Mouse (Mus musculus) left cerebral cortex, adult 9 months (tissue): ENCODE data around the gene Csnk2b.

ENCODE experiments used
- DNase-seq, 2 experiments: peaks; one replicate each; pipeline ENCODE4 v3.0.0; 2022; ENCODE audit warnings: low spot score in 2 of 2

Gene Csnk2b

DNA sequence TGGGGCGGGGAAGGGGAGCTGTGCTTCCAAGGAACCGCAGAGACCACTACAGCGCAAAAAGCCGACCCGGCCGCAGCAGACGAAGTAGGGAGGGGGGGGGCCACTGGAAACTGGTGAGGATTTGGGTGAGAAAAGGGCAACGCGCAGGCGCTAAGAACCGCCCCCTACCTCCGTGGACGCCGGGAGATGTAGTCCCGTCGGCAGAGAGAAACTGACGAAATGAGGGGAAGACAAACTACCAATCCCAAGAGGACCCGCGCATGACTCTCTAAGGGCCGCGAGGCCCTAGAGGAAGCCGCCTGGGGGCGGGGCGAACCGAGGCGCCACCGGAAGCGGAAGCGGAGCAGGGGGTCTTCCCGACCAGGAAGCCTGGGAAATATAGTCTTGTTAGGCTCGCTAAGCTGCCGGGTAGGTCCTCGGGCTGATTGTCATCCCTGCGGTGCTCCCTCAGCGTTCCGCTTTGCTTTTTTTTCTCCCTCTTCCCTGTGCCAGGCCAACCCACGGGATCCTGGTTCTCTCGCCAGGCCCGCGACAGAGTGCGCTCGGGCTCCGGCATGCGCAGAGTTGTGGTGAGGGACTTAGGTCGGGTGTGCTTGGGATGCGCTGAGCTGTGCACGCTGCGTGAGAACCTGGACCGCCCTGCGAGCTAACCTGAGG lies 582 bp downstream of the Csnk2b start, which contains the start of gene Gpank1:
Gene Gpank1 (plus strand): TSS at position 313 of the 657 bp plus-strand sequence.
- peak; percentile 98 for DNase-seq

DNA sequence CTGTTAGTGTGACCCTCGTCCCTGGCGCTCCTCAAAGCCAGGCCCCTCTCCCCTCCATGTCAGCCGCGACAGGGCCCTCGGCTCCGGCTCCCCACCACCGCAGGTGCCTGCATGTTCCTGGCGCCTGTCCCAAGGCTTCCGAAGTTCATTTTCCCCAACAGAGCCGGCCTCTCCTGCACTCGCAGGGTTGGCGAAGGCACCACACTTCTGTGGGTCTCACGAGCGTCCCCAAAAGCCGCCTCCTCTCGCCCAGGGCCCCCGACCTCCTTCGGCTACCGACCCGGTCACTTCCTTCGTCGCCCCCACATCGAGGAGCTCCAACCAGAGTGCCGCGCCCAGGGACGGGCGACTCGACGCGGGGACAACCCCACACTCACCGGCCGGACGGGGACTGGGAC lies 1.1 kb downstream of the Csnk2b start:
- peak in 1 of 2 experiments; percentile 37 for DNase-seq

DNA sequence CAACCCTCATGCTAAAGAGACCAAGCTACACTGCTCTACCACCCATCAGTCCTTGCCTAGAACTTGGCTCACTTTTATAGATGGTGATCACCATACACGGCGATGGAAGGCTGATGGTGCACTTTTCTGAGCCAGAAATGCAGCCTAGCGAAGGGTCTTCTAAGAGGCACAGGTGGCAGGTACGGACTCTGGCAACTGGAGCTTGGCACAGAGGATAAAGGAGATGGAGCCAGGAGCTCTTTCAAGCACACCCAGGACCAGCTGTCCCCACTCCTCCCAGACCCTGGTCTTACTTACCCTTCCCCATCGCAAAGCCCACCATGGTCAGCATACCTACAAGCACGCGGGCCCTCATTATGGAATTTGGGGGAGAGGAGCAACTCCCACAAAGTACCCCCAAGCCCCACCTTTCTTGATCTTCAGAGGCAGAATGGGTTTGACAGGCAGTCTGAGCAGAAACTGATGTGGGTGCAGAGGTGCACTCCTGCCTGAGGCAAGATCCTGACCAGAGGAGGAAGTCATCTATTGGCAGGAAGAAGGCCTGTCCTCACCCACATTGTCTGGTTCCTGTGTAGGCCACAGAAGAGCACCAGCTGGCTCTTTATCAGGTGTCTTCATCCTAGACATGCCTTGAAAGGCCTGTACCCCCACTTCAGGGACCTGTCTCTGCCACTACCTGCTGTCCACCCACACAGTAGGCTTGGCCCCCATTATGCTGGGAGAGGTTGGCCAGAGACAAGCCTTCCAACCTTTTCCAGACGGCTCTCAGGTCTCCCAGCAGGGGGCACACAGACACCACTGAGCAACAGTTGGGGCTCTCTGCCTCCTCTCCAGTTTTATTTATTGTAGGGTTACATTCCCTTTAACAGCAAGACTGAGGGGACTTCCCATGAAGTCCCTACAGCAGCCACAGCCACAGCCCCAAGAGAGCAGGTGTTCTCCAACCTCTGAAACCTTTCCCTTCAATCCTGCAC lies 6.5 kb downstream of the Csnk2b start, which contains the start of gene Ly6g5b:
Gene Ly6g5b (minus strand): TSS at position 383 of the 974 bp plus-strand sequence.
- no peak for DNase-seq

DNA sequence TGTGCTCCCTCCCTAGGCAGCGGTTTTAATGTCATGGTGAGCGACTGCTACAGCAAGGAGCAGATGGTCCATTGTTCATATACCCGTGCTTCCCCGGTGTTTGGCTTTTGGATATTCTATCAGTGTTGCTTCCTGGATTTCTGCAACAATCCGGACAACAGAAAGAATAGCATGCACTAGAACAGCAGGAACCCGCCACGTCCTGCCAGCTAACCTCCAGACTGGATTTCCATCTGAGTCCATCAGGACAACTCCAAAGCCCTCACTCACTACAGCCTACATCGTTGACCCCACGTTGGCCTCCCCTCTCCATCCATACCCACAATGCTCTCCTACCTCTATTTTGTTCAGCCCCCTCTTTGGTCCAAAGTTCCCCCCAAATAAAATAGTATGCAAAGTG lies 10.1 kb downstream of the Csnk2b start:
- no peak for DNase-seq

DNA sequence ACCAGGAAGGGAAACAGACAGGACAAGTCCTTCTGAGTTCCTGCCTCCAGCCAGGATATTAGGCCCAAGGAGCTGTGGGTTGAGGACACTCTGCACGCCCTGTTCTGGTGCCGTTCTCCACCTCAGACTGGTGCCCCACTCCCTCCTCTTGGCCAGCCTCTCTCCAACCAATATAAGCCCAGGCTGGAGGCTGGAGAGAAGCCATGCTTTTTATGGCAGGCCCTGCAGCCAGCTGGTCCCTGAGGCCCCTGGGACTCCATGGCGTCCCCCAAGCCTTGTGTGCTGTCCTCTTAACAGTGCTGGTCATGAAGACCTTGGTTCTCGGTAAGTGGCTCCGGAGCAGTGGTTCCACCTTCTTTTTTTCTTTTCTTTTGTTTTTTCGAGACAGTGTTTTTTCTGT lies 13.8 kb downstream of the Csnk2b start, which contains the start of gene Ly6g5c:
Gene Ly6g5c (plus strand): TSS at position 183 of the 400 bp plus-strand sequence.
- DNase-seq = no peak

DNA sequence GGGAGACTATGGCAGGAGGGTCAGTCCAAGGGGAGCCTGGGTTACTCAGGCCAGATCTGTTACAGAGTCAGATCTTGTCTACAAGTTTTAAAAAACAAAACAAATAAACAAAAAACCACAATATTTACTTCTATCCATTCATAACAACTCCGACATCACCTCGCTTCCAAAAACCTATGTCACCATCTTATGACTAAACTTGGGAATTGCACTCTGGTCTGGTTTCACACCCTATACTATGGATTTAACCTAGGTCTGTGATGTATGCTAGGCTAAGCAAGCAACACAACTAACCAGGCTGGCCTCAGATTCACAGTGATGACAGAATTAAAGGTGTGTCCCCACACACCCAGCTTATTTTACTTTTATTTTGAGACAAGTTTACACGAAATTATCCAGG lies 15.3 kb downstream of the Csnk2b start:
- DNase-seq = no peak

DNA sequence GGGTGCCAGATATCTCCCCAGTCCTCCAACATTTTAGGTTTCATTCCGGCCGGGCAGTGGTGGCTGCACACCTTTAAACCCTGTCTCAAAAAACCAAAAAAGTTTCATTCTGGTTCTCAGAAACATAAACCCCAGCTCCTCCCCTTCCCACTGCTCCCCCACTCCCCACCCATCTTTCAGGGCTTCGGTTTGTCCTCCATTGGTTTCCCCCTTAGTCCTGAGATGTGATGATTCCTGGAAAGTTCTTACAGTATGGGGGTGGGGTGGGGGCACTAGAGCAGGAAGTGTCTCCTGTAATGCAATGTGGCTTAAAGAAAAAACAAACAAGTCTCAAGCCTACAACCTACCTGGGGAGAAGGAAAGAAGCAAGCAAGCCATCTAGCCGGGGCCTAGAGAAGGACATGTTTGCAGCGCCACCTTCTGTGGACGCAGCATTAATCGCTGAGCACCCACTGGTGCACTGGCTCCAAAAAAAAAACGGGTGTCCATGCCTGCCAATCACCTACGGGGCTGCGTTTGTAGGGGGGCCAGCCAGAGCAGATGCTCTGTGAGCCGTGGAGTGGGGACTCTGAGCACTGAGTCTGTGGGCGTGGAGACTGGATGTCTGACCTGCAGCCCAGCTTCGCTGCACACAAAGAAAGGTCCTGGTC lies 16.0 kb downstream of the Csnk2b start:
- DNase-seq = no peak

DNA sequence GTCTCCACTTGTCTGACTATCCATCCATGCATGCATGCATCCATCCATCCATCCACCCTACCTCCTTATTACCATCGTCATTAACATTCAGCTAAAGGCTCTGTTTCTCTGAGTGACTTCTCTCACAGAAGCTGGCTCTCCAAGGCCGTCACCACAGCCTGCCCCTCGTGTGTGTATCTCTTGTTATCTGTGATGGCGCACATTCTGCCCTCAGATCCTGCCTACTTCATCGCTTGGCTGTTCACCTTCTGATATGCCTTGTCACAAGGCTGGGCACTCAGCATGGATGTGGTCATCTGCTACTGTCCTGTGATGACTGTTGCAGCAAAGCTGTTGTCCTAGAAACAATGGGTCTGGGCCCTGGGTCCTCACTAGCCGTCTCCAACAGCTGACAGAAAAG lies 17.1 kb downstream of the Csnk2b start:
- no peak for DNase-seq

DNA sequence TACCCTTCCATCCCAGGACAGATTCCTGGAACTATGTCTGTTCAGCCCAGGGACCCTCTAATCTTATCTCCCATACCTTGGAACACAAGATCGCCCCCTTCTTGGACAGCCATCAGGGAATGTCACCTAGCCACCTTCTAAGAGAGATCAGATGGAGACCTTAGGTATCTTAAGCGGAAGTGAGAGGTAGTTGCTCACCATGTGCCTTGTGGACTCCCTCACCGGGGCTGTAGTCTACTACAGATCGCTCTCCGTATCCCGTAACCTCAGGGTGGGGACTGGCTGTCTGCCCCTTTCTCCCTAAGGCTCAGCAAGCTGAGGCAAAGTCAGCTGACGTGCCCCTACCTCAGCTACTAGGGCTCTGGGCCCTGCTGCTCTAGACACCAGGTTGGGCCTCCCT lies 17.8 kb downstream of the Csnk2b start:
- no peak for DNase-seq

DNA sequence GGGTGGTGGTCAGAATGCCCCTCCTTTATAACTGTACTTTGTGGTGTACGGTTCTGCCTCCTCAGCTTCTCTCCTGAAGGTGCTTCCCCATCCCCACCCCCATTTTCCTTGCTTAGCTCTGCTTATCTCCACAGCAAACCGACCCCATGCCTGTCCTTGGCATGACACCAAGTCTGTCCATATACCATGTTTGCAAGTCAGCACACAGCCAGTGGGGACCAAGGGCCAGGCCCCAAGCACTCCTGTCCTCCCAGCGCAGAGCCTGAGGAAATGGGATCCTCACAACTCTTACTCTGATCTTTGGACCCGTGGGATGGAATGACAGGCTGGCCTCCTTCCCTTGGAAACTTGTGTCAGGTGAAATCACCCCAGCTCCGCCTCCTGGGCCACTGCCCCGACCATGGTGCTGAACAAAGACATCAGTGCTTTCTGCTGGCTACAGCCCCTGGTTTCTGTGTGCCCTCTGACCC lies 18.6 kb downstream of the Csnk2b start:
- DNase-seq = no peak

DNA sequence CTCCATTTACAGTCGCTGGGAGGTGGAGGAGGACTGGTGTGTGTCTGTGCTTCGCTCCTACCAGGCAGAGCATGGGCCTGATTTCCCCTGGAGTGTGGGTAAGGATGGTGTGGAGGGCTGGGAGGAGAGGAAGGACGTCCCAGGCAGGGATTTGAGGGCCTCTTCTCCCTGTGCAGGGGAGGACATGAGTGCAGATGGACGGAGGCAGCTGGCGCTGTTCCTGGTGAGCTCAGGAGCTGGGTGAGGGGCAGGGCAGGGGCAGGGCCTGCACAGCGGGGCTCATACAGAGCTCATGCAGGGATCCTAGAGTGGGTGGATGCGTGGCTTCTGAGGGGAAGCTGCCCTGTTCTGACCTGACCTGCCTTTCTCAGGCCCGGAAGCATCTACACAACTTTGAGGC lies 19.6 kb downstream of the Csnk2b start:
- no peak for DNase-seq

DNA sequence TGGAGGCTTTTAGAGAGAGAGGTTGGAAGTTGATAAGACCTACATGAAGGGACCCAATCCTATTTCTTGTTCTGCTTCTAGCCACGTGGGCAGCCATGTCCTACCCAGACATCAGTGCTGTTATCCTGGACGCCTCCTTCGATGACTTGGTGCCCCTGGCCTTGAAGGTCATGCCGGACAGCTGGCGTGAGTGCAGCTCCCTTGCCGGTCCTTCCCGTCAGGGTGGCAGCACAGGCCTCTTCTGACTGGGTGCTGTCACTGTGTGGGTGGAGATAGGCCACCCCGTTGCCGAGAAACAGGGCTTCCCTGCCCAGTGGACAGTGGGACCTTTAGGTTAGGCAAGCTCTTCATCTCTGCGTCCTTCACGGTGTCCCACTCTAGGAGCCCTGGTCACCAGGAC lies 20.7 kb downstream of the Csnk2b start:
- DNase-seq = no peak

DNA sequence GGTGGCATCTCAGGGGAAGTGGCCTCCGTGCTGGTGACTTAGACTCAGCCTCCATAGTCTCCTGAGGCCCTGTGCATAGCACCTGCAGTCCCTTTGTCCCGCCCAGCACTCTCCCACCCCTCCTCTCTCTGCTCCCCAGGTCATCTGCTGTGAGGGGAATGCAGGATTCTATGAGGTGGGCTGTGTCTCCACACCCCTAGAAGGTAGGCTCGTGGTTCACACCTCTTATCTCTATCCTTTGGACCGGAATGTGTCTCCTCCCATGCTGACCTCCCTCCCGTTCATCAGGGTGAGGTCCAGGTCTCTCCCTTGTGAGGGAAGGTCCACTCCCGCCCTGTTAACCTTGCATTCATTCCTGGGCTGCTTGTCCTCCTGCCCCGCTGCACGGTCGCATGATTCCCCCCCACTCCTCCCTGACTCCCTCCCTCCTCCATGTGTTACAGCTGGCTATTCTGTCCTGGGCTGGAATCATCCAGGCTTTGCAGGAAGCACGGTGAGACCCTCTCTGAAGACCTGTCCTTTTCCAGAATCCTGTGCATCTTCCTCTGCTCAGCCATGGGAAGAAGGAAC lies 21.6 kb downstream of the Csnk2b start:
- DNase-seq = no peak

DNA sequence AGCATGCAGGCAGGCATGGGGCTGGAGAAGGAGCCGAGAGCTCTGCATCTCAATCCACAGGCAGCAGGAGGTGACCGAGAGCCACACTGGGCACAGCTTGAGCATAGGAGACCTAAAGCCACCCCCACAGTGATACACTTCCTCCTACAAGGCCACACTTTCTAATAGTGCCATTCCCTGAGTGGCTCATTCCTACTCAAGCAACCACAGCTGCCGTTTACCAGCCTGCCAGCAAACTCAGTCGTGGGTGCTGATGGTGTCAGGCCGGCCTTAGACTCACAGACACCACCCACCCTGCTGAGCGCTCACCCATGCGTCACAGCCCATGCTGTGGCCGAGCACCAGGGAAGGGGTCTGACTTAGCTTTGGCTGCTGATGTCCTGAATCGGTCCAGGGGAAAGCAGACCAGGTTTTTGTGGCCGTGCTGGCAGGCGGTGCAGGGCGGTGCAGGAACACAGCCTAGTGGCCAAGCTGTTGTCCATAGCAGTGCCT lies 24.6 kb downstream of the Csnk2b start:
- DNase-seq = peak; percentile 52 to 55

DNA sequence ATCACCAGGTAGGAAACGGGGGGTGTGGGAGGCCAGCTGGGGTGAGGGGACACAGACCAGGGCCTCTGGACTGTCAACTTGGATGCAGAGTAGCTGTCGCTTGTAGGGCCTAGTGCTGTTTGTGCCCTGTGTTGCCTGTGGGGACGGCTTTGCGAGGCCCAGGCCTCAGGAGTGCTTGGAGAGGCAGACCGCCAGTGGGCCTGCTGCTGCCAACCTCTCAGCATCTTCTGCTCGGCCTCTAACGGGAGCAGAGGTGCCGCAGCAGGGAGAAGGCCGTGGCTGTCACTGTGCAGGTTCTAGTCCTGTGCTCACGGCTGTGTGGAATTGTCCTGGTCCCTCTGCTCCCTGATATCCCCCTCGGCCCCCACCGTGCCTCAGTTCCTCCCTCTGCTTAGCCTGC lies 25.3 kb downstream of the Csnk2b start:
- DNase-seq = no peak

DNA sequence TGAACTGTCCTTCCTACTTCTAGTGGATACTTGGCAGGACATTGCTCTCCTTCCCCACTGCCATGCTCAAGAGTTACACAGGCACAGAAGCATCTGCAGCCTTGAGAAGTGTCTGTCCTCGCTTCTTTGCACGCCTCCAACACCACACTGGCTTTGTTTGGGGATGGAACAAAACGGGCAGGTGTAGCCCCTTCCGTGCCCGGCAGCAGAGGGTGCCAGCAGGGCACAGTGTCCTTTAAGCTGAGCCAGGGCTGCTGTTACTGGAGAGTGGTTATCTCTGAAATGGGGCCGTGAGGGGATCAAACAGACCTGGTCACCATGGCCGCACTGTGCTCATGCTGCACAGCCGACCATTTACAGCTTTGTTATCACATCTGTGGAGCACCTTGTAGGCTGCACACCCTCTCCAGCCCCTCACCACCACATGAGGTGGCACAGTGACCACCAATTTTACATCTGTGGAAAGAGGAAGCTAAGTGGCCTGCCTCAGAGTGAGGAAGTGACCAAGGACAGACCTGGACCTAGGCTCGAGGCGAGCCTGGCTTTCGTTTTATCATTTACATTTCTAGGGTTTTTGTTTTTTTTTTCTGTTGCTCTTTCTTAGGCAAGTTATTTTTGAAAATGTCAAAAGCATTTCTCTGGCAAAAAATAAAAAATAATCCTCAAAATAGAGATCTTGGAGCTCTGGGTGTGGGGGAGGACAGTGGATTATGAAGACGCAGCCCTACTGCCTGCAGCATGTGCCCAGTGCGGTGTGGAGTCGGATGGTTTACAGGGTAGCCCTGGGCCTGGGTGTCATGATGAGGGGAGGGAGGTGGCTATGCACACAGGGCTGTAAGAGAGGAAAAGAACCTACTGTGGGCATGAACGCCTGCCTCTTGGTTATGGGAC lies 27.1 kb downstream of the Csnk2b start:
- no peak for DNase-seq

DNA sequence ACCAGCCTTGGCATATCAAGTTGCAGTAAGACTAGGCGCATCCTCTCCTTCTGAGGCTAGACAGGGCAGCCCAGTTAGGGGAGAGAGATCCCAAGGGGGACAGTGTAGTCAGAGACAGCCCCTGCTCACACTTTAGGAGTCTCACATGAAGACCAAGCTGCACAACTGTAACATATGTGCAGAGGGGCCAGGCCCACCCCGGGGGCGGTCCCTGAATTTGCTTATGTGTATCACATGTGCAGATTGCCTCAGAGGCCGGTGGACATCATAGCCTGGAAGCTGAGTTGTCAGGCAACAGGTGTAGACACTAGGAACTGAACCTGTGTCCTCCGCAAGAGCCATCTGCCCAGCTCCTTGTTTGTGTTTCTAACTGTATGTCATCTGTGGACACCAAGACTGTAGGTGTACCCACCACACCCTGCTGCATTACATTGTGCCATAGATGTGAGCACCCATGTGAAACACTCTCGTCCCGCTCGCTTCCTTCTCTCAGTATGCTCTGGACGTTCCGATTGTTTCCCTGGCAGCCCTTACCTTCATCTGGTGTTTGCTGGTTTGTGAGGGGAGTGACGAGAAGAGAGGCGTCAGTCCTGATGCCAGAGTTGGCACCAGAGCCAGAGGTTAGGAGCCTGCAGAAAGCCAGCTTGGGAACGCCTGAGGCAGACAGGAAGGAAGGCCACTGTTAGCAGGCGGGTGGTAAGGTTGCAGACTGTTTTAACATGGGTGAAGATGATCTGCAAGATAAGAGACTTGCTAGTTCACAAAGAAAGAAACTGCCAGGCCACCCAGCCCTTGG lies 29.3 kb downstream of the Csnk2b start:
- no peak for DNase-seq

DNA sequence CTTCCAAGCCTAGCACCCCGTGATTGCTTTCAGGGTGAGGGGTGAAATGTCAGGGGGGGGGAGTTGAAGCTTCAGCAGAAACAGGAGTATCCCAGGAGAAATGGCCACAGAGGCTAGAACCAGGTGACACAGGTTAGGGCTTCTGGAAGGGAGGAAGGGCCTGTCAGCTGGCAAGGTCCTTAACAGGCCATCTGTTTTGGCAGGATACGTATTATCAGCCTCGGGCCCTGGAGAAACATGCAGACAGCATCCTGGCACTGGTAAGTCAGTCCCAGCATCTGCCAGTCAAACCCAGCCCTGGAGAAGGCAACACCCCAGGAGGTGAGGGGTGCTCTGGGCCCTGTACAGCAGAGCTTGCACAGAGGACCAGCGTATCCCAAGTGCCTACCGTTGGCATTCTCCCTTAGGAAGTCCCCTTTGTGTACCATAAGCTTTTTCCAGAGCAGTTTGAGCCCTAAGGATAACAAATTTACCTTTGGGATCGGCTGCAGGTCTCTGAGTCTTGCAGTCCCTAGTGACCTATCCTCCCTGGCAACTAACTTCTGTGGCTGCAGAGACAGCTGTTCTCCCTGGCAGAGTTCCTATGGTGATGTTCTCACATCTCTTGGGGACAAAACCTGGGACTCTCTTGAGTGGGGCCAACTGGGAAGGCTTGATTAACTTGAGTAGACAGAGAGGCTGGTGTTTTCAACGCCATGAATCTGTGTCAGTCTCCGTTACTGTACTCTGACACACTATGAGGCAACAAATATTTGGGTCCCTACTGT lies 31.5 kb downstream of the Csnk2b start:
- no peak for DNase-seq
